Mouse (Mus musculus) urinary bladder, postnatal 4 days (tissue): ENCODE results near the gene Xcl1.
"Not testable (repeated sequence)": the region's sequence is repeated elsewhere in the genome, so short reads cannot be mapped to it uniquely, and the experiment has no call there.

Experiments used
- DNase-seq, 2 experiments: peaks; one replicate each; pipeline ENCODE4 v3.0.0; 2021 to 2022; ENCODE audit warnings: low spot score in 2 of 2

Gene Xcl1

DNA sequence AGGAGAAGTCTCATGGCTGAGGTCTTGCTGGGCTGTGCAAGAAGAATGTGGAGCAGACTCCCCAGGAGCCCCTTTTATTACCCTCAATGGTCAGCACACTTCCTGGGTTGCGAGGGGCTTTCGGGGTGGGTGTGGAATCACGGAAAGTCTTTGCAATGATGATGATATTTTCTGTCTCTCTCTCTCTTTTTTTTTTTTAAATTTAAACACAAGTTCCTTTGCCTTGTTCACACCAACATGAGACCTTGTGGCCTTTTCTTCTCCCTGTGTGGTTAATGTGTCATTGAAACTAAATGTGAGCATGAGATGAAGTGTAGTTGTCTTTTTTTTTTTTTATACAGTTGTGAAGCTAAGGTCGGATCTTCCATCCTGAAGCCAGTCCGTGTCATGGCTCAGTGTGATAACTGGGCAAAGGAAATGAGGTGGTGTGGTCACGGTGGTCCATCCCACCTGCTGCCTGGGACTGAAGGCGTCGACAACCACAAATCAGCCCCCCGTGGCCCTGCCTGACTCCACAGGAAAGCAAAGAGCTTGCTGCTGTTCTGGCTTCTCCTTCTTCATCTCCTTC, at the start of gene Xcl1:
Gene Xcl1, minus strand, starts transcription at position 51 of the 568 bp plus-strand sequence.
- DNase-seq, result no peak

DNA sequence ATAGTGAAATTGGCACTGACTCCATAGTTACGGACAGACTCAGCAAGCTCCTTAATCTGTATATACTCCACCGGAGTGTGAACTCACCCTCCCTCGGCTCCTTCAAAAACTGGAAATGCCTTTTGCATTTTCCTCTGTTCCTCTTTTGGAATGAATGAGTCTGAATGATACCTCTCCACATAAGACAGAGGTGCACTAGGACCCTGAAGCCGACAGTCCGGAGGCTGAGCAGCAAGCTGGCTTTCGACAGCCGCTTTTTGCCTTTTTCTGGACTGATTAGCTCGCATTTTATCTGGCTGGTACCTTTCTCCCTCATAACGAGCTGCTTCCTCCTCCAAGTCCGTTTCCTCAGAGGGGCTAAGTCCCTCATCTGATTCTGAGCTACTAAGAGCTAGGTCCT, 49.4 kb upstream of the Xcl1 start:
- DNase-seq, result not testable (repeated sequence)

GRCm38 (mm10) chr1:164977351-164977750, 42.0 kb upstream of the Xcl1 start:
- DNase-seq, result no peak

DNA sequence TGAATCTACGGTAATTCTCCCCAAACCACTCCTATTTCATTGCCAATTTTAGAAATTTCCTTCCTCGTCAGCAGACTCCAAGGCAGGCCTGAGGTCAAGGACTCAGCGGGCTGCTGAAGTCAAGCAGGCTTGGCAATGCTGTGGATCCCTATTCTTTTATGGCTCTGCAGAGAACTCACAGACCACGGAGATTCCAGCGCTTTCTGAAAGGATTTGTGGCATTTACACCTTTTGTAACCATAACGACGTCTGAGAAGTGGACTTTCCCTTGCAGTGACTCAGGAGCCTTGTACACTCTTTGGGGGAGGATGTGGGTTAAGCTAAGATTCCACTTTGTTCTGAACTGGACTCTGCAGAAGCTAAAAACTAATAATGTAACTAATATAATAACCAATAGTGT, 40.4 kb upstream of the Xcl1 start:
- DNase-seq, result no peak

DNA sequence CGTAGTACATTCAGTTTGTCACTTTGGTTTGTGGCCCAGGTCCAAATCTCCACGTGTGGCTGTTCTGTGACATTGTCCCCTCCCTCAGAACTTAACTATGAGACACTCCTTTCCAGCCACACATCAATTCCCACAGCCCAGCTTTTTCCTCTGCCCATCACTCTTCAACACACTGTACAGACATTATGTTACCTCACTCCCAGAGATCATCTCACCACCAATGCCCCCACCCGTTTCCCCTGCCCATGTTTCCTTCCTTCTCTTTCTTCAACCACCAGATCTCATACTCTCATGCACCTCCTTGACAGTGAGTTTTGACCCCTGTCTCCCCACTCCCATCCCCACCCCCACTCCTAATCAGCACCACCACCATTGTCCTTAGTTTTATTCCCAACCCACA, 39.9 kb upstream of the Xcl1 start:
- DNase-seq, result no peak

DNA sequence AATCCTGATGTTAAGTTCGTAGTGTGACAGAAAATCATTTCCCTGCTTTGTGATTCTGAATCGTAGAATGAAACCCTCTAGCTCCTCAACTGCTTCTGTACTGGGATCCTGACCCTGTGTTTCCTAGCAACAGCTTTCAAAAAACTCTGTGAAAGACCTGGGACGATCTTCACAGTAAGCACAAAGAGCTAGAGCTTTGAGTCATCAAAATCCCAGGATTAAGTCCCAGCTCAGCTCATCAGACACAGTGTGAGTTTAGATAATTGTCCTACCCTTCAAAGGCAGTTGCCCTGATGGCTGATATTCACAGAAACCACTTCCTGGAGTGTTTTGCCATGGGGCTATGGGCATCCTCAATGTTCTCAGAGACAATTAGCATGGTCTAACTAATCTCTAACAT, 38.5 kb upstream of the Xcl1 start:
- DNase-seq, result no peak

- no peak for DNase-seq
Measured at GRCm38 (mm10) chr1:164973341-164973740, 38.0 kb upstream of the Xcl1 start.

DNA sequence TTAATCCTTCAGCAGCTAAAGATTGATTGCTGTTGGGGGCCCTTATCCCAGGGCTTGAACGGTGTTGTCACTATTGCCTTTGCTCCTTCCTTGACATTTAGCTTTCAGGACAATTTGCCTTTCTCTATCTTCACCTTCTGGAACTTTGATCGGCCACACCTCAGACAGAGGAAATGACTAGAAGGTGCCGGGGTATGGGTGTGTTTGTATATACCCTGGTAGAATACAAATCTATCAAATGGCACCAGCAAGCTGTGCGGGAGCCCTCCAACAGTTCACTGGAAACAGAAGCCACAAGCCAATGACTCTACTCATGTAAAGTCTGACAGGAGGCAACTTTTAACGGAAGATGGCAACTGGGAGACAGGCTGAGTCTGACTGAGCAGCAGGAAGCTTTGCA, 37.4 kb upstream of the Xcl1 start:
- DNase-seq, result no peak

GRCm38 (mm10) chr1:164966095-164966698, 30.9 kb upstream of the Xcl1 start:
- DNase-seq, result no peak

- no peak for DNase-seq
Measured at GRCm38 (mm10) chr1:164960610-164961009, 25.3 kb upstream of the Xcl1 start.

DNA sequence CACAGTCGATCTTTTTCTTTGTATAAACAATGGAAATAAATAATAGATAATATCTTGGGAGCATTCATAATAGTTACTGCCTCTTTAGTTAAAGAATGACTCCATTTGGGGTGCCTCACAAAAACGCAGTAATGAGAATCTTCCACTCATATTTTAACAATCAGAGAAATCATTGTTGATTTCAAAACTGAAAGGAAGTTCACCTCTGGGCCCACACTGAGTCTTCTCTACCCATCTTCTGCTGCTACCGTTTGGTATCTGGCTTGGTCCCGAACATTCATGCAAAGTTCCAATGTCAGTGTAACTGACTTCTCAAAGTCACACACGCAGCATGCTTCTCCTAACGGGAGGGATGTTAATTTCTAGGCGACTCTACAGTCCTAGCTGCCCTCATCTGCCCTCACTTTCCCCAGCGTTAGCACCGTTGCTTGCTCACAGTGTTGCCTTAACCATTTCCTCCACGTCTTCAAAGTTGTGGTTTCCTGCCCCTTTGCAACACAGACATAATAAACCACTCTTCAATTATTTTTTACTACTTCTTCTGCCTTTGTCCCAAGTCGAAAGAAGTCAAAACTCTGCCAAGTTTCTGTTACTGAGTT, 24.6 kb upstream of the Xcl1 start:
- no peak for DNase-seq

DNA sequence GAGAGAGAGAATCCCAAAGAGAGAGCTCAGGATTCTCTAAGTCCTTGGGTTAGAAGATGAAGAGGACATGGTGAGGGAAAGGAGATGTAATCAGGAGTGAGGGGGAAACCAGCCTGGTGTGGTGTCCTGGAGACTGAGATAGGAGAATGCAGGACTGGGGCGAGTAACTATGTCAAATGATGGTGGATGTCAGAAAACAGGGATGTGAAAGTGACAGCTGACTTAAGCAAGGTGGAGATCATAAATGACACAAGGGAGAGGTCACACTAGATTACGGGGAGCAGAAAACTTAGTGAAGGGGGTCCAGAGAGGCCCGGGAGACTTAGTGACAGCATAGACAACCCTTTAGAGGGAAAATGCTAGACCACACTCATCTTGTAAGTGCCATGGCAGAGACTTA, 23.8 kb upstream of the Xcl1 start:
- no peak for DNase-seq

- no peak for DNase-seq
Measured at GRCm38 (mm10) chr1:164957974-164958373, 22.6 kb upstream of the Xcl1 start.

- DNase-seq, result no peak
Measured at GRCm38 (mm10) chr1:164956725-164957399, 21.5 kb upstream of the Xcl1 start.

- no peak for DNase-seq
Measured at GRCm38 (mm10) chr1:164955452-164956196, 20.3 kb upstream of the Xcl1 start.

- DNase-seq, result no peak
Measured at GRCm38 (mm10) chr1:164953574-164953973, 18.2 kb upstream of the Xcl1 start.

- DNase-seq, result no peak
Measured at GRCm38 (mm10) chr1:164936060-164936459, 733 bp upstream of the Xcl1 start.

- no peak for DNase-seq
Measured at GRCm38 (mm10) chr1:164933441-164934188, 1.7 kb downstream of the Xcl1 start.

DNA sequence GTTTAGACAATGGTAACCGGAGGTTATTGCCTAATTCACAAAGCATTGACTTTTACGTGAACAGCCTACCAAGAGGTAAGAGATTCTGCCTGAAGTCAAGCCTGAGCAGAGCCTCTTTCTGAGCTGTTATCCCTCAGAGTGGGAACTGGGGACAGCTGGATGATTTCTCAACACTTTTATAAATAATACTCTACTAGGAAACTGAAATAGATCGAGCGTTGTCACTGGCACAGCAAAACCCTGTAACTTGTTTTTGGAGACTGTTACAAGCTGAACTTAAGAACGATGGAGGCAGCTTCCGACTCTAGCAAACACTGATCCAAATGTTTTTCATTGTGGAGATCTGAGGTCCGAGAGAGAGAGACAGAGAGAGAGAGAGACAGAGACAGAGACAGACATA, 4.2 kb downstream of the Xcl1 start:
- DNase-seq, result no peak

DNA sequence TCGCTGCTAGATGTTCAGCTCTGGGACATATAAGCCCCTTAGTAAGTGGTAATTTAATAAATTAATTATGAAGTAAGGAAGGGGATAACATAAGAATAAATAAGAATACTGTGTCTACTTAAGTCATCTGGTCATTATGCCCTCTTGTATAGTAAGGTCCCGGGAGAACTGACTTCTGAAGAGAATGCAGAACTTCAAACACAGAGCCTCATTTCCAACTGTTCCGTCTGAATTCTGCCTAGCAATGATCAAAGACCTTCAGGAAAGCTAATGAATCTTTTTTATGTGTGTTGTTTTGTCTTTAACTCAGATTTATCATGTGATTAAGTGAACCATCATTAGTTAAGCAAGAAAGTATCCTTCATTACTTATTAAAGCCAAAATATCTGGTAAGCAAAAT, 5.3 kb downstream of the Xcl1 start:
- no peak for DNase-seq

DNA sequence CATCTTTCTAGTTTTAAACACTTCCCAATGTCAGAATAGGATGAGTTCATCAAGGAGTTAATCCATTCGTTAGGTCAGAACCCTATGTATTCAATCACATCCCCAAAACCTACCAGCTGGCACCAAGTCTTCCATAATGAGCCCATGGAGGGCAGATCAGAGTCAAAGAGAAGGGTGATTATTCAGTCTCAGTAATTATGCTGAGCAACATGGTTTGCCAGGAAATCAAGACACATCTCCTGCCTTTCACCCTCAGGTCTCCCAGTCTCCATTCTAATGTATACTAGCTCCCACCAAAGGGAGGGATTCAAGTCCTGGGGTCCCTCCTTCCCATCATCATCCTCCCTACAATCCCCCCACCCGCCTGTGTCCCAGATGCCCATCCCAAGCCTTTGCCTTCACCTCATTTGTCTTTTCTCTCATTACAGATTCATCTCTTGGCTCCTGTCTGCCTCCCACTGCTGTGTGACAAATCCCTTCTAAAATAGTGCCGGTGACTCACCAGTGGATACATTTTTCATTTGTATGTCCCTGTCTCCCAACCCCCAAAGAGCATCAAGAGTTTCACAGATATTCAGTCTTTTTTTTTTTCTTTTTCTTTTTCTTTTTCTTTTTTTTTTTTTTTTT, 8.7 kb downstream of the Xcl1 start:
- DNase-seq, result no peak
